In genomic region chr16:92220754-92221153, GRCm38 (mm10) we compare ENCODE assay signal across 19 mouse cellular contexts.
DNase-seq lines count a peak whose midpoint lies in the region; ATAC-seq and TF ChIP-seq lines count a peak whose summit lies in the region.
"Had no signal": no experiment of that assay in that cellular context is flagged by ENCODE, and none has a peak within 500 bp of the region (broad histone marks: within the 10 kb centered on the region; RNA-seq: fewer than 3 reads in every experiment).

No protein-coding gene starts in this region.

- peak overlapping the region; percentile 43; the same call in 1 of the 2 replicates for H3K27ac ChIP-seq in layer of hippocampus, adult 2 months
- H3K27ac ChIP-seq in midbrain, embryonic 11.5 days (ENCODE audit: low read depth, low read length), result no peak overlapping the region
- no peak overlapping the region for H3K27ac ChIP-seq in midbrain, embryonic 16.5 days (ENCODE audit: low read length)
- H3K27ac ChIP-seq: embryonic facial prominence, embryonic 10.5 days; embryonic facial prominence, embryonic 12.5 days; forebrain, embryonic 13.5 days; forebrain, embryonic 15.5 days had no signal

- no peak for ATAC-seq in midbrain, embryonic 11.5 days (ENCODE audit: low FRiP score)
- ATAC-seq in midbrain, embryonic 16.5 days, result no peak
- ATAC-seq: activated CD4-positive, CD25-positive, alpha-beta regulatory T cell, adult 4 months; forebrain, embryonic 13.5 days; forebrain, embryonic 15.5 days; forebrain, postnatal 0 days had no signal

- no peaks in the 10 kb centered on the region for H3K36me3 ChIP-seq in midbrain, embryonic 11.5 days (ENCODE audit: control insufficient read depth, insufficient read depth, low read length)
- no peaks in the 10 kb centered on the region for H3K36me3 ChIP-seq in midbrain, embryonic 16.5 days (ENCODE audit: control insufficient read depth, insufficient read depth, low read length)
- H3K36me3 ChIP-seq: embryonic facial prominence, embryonic 10.5 days; embryonic facial prominence, embryonic 12.5 days; forebrain, embryonic 15.5 days had no signal

- no peak for DNase-seq in layer of hippocampus, adult 2 months (ENCODE audit: low spot score in 2 of 2)
- DNase-seq in layer of hippocampus, adult 8-10 months (ENCODE audit: low spot score in 2 of 2), result no peak
- DNase-seq in midbrain, embryonic 11.5 days (ENCODE audit: low spot score, missing footprints), result peak; percentile 33
- DNase-seq in right cerebral cortex, postnatal 14 days, result no peak
- DNase-seq: adrenal gland, adult 8-10 months; adrenal gland, postnatal 14 days; adrenal gland, postnatal 36 days; cerebellum, adult 11-12 months; cerebellum, adult 2 months; cerebellum, adult 9-10 months; cerebellum, postnatal 10 days; cerebellum, postnatal 25 days; forebrain, postnatal 0 days had no signal

- H3K4me1 ChIP-seq in midbrain, embryonic 11.5 days (ENCODE audit: control insufficient read depth, insufficient read depth, low read length), result no peaks in the 10 kb centered on the region
- no peaks in the 10 kb centered on the region for H3K4me1 ChIP-seq in midbrain, embryonic 16.5 days (ENCODE audit: control insufficient read depth, insufficient read depth, low read length)
- H3K4me1 ChIP-seq: forebrain, embryonic 13.5 days; forebrain, embryonic 15.5 days had no signal

- 93% methylated on average over 11 of the region's 11 CpGs for WGBS in midbrain, embryonic 11.5 days
- 91% methylated on average over 11 of the region's 11 CpGs for WGBS in midbrain, embryonic 16.5 days

- TF ChIP-seq CTCF in layer of hippocampus, adult 2 months (conservative IDR thresholded peaks at IDR 0.05), result no peak

- no peaks in the 10 kb centered on the region for H3K9me3 ChIP-seq in midbrain, embryonic 11.5 days (ENCODE audit: control insufficient read depth, low read length)
- no peaks in the 10 kb centered on the region for H3K9me3 ChIP-seq in midbrain, embryonic 16.5 days (replicated peaks; ENCODE audit: control insufficient read depth, low read length, poor library complexity, severe bottlenecking)
- H3K9me3 ChIP-seq: embryonic facial prominence, embryonic 12.5 days; forebrain, embryonic 13.5 days; forebrain, embryonic 15.5 days had no signal

- H3K9ac ChIP-seq in midbrain, embryonic 11.5 days (ENCODE audit: low read length), result no peak overlapping the region
- no peak overlapping the region for H3K9ac ChIP-seq in midbrain, embryonic 16.5 days (ENCODE audit: low read depth, low read length)
- H3K9ac ChIP-seq: embryonic facial prominence, embryonic 12.5 days; forebrain, embryonic 13.5 days; forebrain, embryonic 15.5 days; forebrain, postnatal 0 days had no signal

- H3K27me3 ChIP-seq in midbrain, embryonic 11.5 days (ENCODE audit: control insufficient read depth, insufficient read depth, low read length), result no peaks in the 10 kb centered on the region
- no peaks in the 10 kb centered on the region for H3K27me3 ChIP-seq in midbrain, embryonic 16.5 days (ENCODE audit: control insufficient read depth, insufficient read depth, low read depth, low read length)
- H3K27me3 ChIP-seq: embryonic facial prominence, embryonic 12.5 days; forebrain, embryonic 13.5 days; forebrain, embryonic 15.5 days had no signal

- no peak overlapping the region for H3K4me3 ChIP-seq in layer of hippocampus, adult 2 months
- no peak overlapping the region for H3K4me3 ChIP-seq in midbrain, embryonic 11.5 days (ENCODE audit: low read depth, low read length)
- no peak overlapping the region for H3K4me3 ChIP-seq in midbrain, embryonic 16.5 days (ENCODE audit: low read depth, low read length)
- H3K4me3 ChIP-seq: embryonic facial prominence, embryonic 10.5 days; embryonic facial prominence, embryonic 12.5 days; forebrain, embryonic 13.5 days; forebrain, embryonic 15.5 days had no signal

- H3K4me2 ChIP-seq in midbrain, embryonic 11.5 days, result no peak overlapping the region
- no peak overlapping the region for H3K4me2 ChIP-seq in midbrain, embryonic 16.5 days (ENCODE audit: low read length)
- H3K4me2 ChIP-seq: embryonic facial prominence, embryonic 12.5 days; forebrain, embryonic 13.5 days; forebrain, embryonic 15.5 days had no signal
